Comparison of ENCODE assay signal across 17 mouse cellular contexts in the genomic region with DNA sequence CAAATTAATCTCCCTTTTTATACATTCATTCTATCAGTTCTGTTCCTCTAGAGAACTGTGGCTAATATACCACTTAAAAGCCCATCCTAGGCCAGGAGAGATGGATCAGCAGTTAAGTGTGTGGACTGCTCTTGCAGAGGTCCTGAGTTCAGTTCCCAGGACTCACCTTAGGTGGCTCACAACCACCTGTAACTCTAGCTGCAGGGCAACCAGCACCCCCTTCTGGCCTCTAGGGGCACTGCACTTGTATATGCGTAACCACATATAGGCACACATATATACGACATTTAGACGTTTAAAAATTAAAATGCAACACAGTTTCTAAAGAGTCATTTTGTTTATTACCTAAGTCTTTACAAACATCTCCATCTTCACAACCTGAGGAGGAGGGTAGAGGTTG.
DNase-seq lines count a peak whose midpoint lies in the region; ATAC-seq and TF ChIP-seq lines count a peak whose summit lies in the region.
"Had no signal": no experiment of that assay in that cellular context is flagged by ENCODE, and none has a peak within 500 bp of the region (broad histone marks: within the 10 kb centered on the region; RNA-seq: fewer than 3 reads in every experiment).

No protein-coding gene starts in this region.

- TF ChIP-seq EP300 in MEL (IDR thresholded peaks at IDR 0.05; ENCODE audit: low read depth in 1 of 2, low read length in 2 of 2) = no peak
- no peak for TF ChIP-seq EP300 in liver, postnatal 0 days (IDR thresholded peaks at IDR 0.05; ENCODE audit: low read depth)

- no peaks in the 10 kb centered on the region for H3K9me3 ChIP-seq in lung, embryonic 14.5 days (ENCODE audit: low read depth, low read length)
- H3K9me3 ChIP-seq in MEL (replicated peaks; ENCODE audit: insufficient read depth, low read length) = no peaks in the 10 kb centered on the region
- no peaks in the 10 kb centered on the region for H3K9me3 ChIP-seq in liver, postnatal 0 days (ENCODE audit: low read length)
- H3K9me3 ChIP-seq: forebrain, embryonic 15.5 days; stomach, embryonic 15.5 days had no signal

- H3K4me3 ChIP-seq in gastrocnemius, adult 2 months = no peak overlapping the region
- no peak overlapping the region for H3K4me3 ChIP-seq in lung, embryonic 14.5 days (ENCODE audit: low read depth, low read length)
- H3K4me3 ChIP-seq in MEL (ENCODE audit: control insufficient read depth in 1 of 2, insufficient read depth in 1 of 2, low read depth in 2 of 2, low read length in 2 of 2) = no peak overlapping the region
- no peak overlapping the region for H3K4me3 ChIP-seq in liver, postnatal 0 days (ENCODE audit: low read depth, low read length)
- H3K4me3 ChIP-seq: forebrain, embryonic 15.5 days; stomach, embryonic 15.5 days had no signal

- no peak overlapping the region for H3K9ac ChIP-seq in lung, embryonic 14.5 days
- H3K9ac ChIP-seq in MEL (ENCODE audit: control insufficient read depth, low read depth, low read length, poor library complexity, severe bottlenecking) = no peak overlapping the region
- H3K9ac ChIP-seq in liver, postnatal 0 days (replicated peaks) = no peak overlapping the region
- H3K9ac ChIP-seq: forebrain, embryonic 15.5 days; stomach, embryonic 15.5 days had no signal

- no peak for ATAC-seq in lung, embryonic 14.5 days (ENCODE audit: insufficient read depth)
- no peak for ATAC-seq in liver, postnatal 0 days
- ATAC-seq in activated CD4-positive, CD25-positive, alpha-beta regulatory T cell, adult 4 months = no peak

- no peak overlapping the region for H3K27ac ChIP-seq in gastrocnemius, adult 2 months
- H3K27ac ChIP-seq in lung, embryonic 14.5 days (ENCODE audit: low read depth) = no peak overlapping the region
- no peak overlapping the region for H3K27ac ChIP-seq in MEL (ENCODE audit: control insufficient read depth, low read depth, low read length)
- no peak overlapping the region for H3K27ac ChIP-seq in liver, postnatal 0 days (ENCODE audit: low read depth)
- H3K27ac ChIP-seq: forebrain, embryonic 15.5 days; stomach, embryonic 15.5 days had no signal

- TF ChIP-seq RAD21 in MEL (IDR thresholded peaks at IDR 0.05; ENCODE audit: low read depth, low read length) = peak; percentile 21

- H3K79me2 ChIP-seq in MEL (ENCODE audit: control insufficient read depth, insufficient read depth, low read length, poor library complexity) = no peaks in the 10 kb centered on the region

- H3K27me3 ChIP-seq in lung, embryonic 14.5 days (ENCODE audit: insufficient read depth, low read length) = no peaks in the 10 kb centered on the region
- no peaks in the 10 kb centered on the region for H3K27me3 ChIP-seq in MEL (ENCODE audit: control insufficient read depth in 1 of 2, insufficient read depth in 2 of 2, low read length in 2 of 2)
- H3K27me3 ChIP-seq in liver, postnatal 0 days (ENCODE audit: insufficient read depth, low read length) = no peaks in the 10 kb centered on the region
- H3K27me3 ChIP-seq: forebrain, embryonic 15.5 days; stomach, embryonic 15.5 days had no signal

- peak; percentile 37 for TF ChIP-seq CTCF in gastrocnemius, adult 2 months (IDR thresholded peaks at IDR 0.05)
- TF ChIP-seq CTCF in lung, embryonic 14.5 days (IDR thresholded peaks at IDR 0.05; ENCODE audit: low read depth) = peak; percentile 42
- peak; percentile 50 to 54 (median 53); a peak in 5 of 6 replicates for TF ChIP-seq CTCF in MEL (IDR thresholded peaks at IDR 0.05 in 2 of 3, conservative IDR thresholded peaks at IDR 0.05 in 1 of 3; ENCODE audit: control insufficient read depth in 1 of 3, insufficient read depth in 1 of 3, low read depth in 2 of 3, low read length in 3 of 3, poor library complexity in 1 of 3, severe bottlenecking in 1 of 3)
- TF ChIP-seq CTCF in liver, postnatal 0 days (IDR thresholded peaks at IDR 0.05; ENCODE audit: low read depth) = peak; percentile 65

- no peaks in the 10 kb centered on the region for H3K36me3 ChIP-seq in lung, embryonic 14.5 days (ENCODE audit: insufficient read depth)
- H3K36me3 ChIP-seq in MEL (ENCODE audit: control insufficient read depth in 1 of 2, insufficient read depth in 2 of 2, low read length in 2 of 2) = no peaks in the 10 kb centered on the region
- H3K36me3 ChIP-seq in liver, postnatal 0 days (replicated peaks; ENCODE audit: insufficient read depth, low read length) = no peaks in the 10 kb centered on the region
- H3K36me3 ChIP-seq: forebrain, embryonic 15.5 days; stomach, embryonic 15.5 days had no signal

- 88% methylated on average over 3 of the region's 3 CpGs for WGBS in lung, embryonic 14.5 days
- WGBS in liver, postnatal 0 days (ENCODE audit: insufficient replicate concordance) = 81% methylated on average over 3 of the region's 3 CpGs

- TF ChIP-seq POLR2A in MEL (IDR thresholded peaks at IDR 0.05; ENCODE audit: control insufficient read depth in 1 of 2, insufficient read depth in 1 of 2, low read depth in 1 of 2, low read length in 2 of 2, poor library complexity in 1 of 2) = no peak

- no peak for DNase-seq in gastrocnemius, adult 2 months
- no peak for DNase-seq in gastrocnemius, postnatal 14 days
- no peak for DNase-seq in lung, embryonic 14.5 days
- no peak for DNase-seq in lung, postnatal 10 days
- DNase-seq in MEL (ENCODE audit: low read depth, low spot score) = peak; percentile 15
- DNase-seq in liver, postnatal 0 days = no peak
- no peak for DNase-seq in retina, embryonic 14.5 days (ENCODE audit: low spot score)
- DNase-seq: adrenal gland, postnatal 14 days; cerebellum, adult 9-11 months; heart, postnatal 14 days; kidney, adult 11 months; left cerebral cortex, postnatal 4 days; lung, postnatal 14 days; midbrain, embryonic 14.5 days had no signal

- H3K4me1 ChIP-seq in lung, embryonic 14.5 days (ENCODE audit: insufficient read depth) = no peaks in the 10 kb centered on the region
- H3K4me1 ChIP-seq in MEL (ENCODE audit: control insufficient read depth in 1 of 2, insufficient read depth in 2 of 2, low read length in 2 of 2) = no peaks in the 10 kb centered on the region
- H3K4me1 ChIP-seq in liver, postnatal 0 days (ENCODE audit: insufficient read depth) = no peaks in the 10 kb centered on the region
- H3K4me1 ChIP-seq: stomach, embryonic 15.5 days had no signal

- H3K4me2 ChIP-seq in lung, embryonic 14.5 days = no peak overlapping the region
- H3K4me2 ChIP-seq in liver, postnatal 0 days (ENCODE audit: low read depth, low read length) = no peak overlapping the region
- H3K4me2 ChIP-seq: forebrain, embryonic 15.5 days; stomach, embryonic 15.5 days had no signal

- intact Hi-C loops in gastrocnemius, adult 2 months (cut with DNase I) = no loop called here
- intact Hi-C loops in gastrocnemius, postnatal 14 days (cut with DNase I; ENCODE audit: low total_unique reads) = no loop called here

TF ChIP-seq in MEL, 35 proteins besides CTCF, POLR2A, EP300 and RAD21:
- TF ChIP-seq MXI1 (IDR thresholded peaks at IDR 0.05; ENCODE audit: low read depth, low read length) (no peak), SMC3 (IDR thresholded peaks at IDR 0.05; ENCODE audit: low read depth, low read length) (peak; percentile 24; the same call in 1 of the 2 replicates), CHD2 (IDR thresholded peaks at IDR 0.05; ENCODE audit: low read length) (no peak), MAZ (IDR thresholded peaks at IDR 0.05; ENCODE audit: low read depth, low read length) (no peak)
